Mouse (Mus musculus) c-Kit-positive CD71-positive TER-119-negative erythroid progenitor cells, embryonic 14.5 days (primary cell): ENCODE results near the gene Prm3.

Experiments
- DNase-seq: peaks from one replicate; pipeline ENCODE4 v3.0.0-alpha.2; 2013; ENCODE audit warnings: low read depth

Gene Prm3

GRCm38 (mm10) chr16:10796034-10796433 lies 5.3 kb upstream of the Prm3 start, which contains the start of gene Prm2:
Gene Prm2 (minus strand): TSS chr16:10796134.
- DNase-seq: no peak

- DNase-seq: no peak
These were observed 1.8 kb downstream of the Prm3 start for GRCm38 (mm10) chr16:10788866-10789265.

GRCm38 (mm10) chr16:10788271-10788670 lies 2.4 kb downstream of the Prm3 start, which contains the start of gene Tnp2:
Gene Tnp2 (minus strand): TSS chr16:10788660.
- DNase-seq: no peak

- no peak for DNase-seq
These were observed 3.1 kb downstream of the Prm3 start for GRCm38 (mm10) chr16:10787548-10788058.

- no peak for DNase-seq
These were observed 3.7 kb downstream of the Prm3 start for GRCm38 (mm10) chr16:10786782-10787547.

GRCm38 (mm10) chr16:10786288-10786687 lies 4.4 kb downstream of the Prm3 start:
- DNase-seq: peak; percentile 86

GRCm38 (mm10) chr16:10785371-10786231 lies 5.1 kb downstream of the Prm3 start, which contains the start of gene Socs1:
Gene Socs1 (minus strand): TSS chr16:10785536.
- DNase-seq: peak; percentile 80

- DNase-seq: peak; percentile 60
These were observed 5.8 kb downstream of the Prm3 start for GRCm38 (mm10) chr16:10784793-10785370.

- DNase-seq: no peak
These were observed 6.6 kb downstream of the Prm3 start for GRCm38 (mm10) chr16:10783883-10784792.

- DNase-seq: no peak
These were observed 7.3 kb downstream of the Prm3 start for GRCm38 (mm10) chr16:10783451-10783850.

GRCm38 (mm10) chr16:10783152-10783434 lies 7.6 kb downstream of the Prm3 start:
- no peak for DNase-seq

GRCm38 (mm10) chr16:10782377-10783151 lies 8.2 kb downstream of the Prm3 start:
- DNase-seq: no peak

GRCm38 (mm10) chr16:10781862-10782371 lies 8.8 kb downstream of the Prm3 start:
- no peak for DNase-seq

- no peak for DNase-seq
These were observed 10.0 kb downstream of the Prm3 start for GRCm38 (mm10) chr16:10780631-10781120.

- no peak for DNase-seq
These were observed 13.0 kb downstream of the Prm3 start for GRCm38 (mm10) chr16:10777579-10778160.

- DNase-seq: no peak
These were observed 14.4 kb downstream of the Prm3 start for GRCm38 (mm10) chr16:10776322-10776721.

GRCm38 (mm10) chr16:10774726-10775125 lies 16.0 kb downstream of the Prm3 start:
- no peak for DNase-seq

- DNase-seq: no peak
These were observed 17.2 kb downstream of the Prm3 start for GRCm38 (mm10) chr16:10773543-10773942.

GRCm38 (mm10) chr16:10771769-10772510 lies 18.8 kb downstream of the Prm3 start:
- peak; percentile 61 for DNase-seq
